Mouse (Mus musculus) ovary, adult 10 weeks (tissue): Measurements from ENCODE around the gene Maml2. TPM values are rescaled to one million over a fixed set of nuclear protein-coding genes. Genes with fewer than 3 reads are reported as not detected.

Experiments used
- polyA plus RNA-seq: library from polyadenylated mRNA; stranded (reverse); fragments of 350-450 nt; fragmentation: Illumina TruSeq; extraction: RNeasy Lipid Tissue Mini Kit (QIAGEN cat#74804); gene quantifications from one replicate; pipeline ENCODE4 v1.2.3, GENCODE M21; 2014

Gene Maml2
- 19.2 TPM for polyA plus RNA-seq

DNA sequence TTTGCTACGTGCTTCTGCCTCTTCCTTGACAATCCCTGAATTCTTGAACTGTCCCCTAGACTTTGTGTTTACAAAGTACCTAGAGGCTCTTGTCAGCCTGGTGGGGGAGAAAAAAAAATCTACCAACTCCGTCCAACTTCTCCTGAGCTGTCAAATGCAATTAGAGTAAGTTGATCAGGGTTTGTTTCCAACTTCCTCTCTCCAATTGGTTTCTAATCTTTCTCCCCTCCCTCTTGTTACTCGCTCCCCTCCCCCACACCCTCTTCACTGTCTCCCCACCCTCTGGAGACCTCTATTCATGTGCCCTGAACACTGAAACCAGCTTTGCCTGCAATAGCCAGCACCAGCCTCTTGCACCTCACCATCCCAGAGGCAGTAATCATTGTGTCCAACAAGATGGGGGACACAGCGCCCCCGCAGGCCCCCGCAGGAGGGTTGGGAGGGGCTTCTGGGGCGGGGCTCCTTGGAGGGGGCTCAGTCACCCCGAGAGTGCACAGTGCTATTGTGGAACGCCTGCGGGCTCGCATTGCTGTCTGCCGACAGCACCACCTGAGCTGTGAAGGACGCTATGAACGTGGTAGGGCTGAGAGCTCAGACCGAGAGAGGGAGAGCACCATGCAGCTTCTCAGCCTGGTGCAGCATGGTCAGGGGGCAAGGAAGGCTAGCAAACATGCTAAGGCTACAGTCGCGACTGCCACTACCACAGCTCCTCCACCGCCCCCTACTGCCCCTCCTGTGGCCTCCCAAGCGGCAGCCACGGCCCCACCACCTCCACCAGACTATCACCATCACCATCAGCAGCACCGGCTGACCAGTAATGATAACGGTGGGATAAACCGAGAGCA is at the start of gene Maml2:
Gene Maml2 (plus strand): TSS at position 290 of the 845 bp plus-strand sequence.

GRCm38 (mm10) chr9:13446703-13447285 is 149.0 kb downstream of the Maml2 start, which contains the start of gene Gm17571:
TSS of gene Gm17571 (minus strand) at chr9:13446753.

GRCm38 (mm10) chr9:13748404-13748797 is 450.6 kb downstream of the Maml2 start, which contains the start of gene Mtmr2:
TSS of gene Mtmr2 (plus strand) at chr9:13748410.

Other genes with a start within 250 kb of the Maml2 start
- gene Jrkl, start 52.1 kb upstream of the Maml2 start, polyA plus RNA-seq = 32.2 TPM
- gene Ccdc82, start 51.0 kb upstream of the Maml2 start, polyA plus RNA-seq = 50.8 TPM
- not detected for gene Gm17571, start 148.8 kb downstream of the Maml2 start, polyA plus RNA-seq